Mouse (Mus musculus): Measurements from ENCODE around the gene Tbc1d9b. TPM values are rescaled to one million over a fixed set of nuclear protein-coding genes. Genes with fewer than 3 reads are reported as not detected.
A peak's percentile ranks its signal among the peaks of the same experiment; 100 is the strongest.
"Not testable (repeated sequence)": the region's sequence is repeated elsewhere in the genome, so short reads cannot be mapped to it uniquely, and the experiment has no call there.

Tbc1d9b gene
- polyA plus RNA-seq, 1 experiment from 2014 or later = 30.1 TPM

DNA sequence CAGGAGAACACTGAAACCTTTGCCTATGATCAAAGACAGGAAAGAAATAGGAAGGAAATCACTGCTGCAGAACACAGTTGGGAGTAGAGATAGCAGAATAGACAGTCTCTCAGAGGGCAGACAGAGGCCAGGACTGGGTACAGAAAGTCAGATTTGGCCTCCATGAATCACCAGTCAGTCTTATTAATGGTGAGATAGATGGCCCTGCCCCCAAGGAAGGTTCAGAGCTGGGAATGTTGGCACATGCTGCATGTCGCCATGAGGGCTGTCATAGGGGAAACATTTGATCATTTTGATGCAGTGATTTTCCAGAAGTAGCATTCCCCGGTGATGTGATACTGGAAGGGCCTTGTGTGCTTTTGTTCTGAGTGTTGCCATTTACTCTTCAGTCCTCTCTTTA is 31.5 kb upstream of the Tbc1d9b start:
- no peaks in the 10 kb centered on the region for H3K9me3 ChIP-seq (ENCODE audit: control insufficient read depth, low read length)
- H3K27ac ChIP-seq (ENCODE audit: low read depth, low read length) = no peak overlapping the region
- H3K27me3 ChIP-seq (replicated peaks; ENCODE audit: control insufficient read depth, insufficient read depth, low read length) = no peaks in the 10 kb centered on the region
- 85% methylated on average over 2 of the region's 2 CpGs for WGBS
- no peak overlapping the region for H3K4me3 ChIP-seq (ENCODE audit: low read depth, low read length)
- H3K4me2 ChIP-seq = no peak overlapping the region
- H3K4me1 ChIP-seq (replicated peaks; ENCODE audit: control insufficient read depth, insufficient read depth, low read length) = 0 out of 2 replicates have a peak, but pooled peaks cover 3% of the 10 kb centered on the region
- no peak overlapping the region for H3K9ac ChIP-seq (ENCODE audit: low read depth, low read length)
- peaks cover 3% of the 10 kb centered on the region; the same call in 1 of the 2 replicates for H3K36me3 ChIP-seq (ENCODE audit: control insufficient read depth, insufficient read depth, low read length)
- DNase-seq (ENCODE audit: low spot score) (no peak), ATAC-seq (replicated peaks; ENCODE audit: low FRiP score) (no peak)

GRCm38 (mm10) chr11:50100548-50101307 is 30.5 kb upstream of the Tbc1d9b start:
- H3K9me3 ChIP-seq (ENCODE audit: control insufficient read depth, low read length) = no peaks in the 10 kb centered on the region
- no peak overlapping the region for H3K27ac ChIP-seq (ENCODE audit: low read depth, low read length)
- no peaks in the 10 kb centered on the region for H3K27me3 ChIP-seq (replicated peaks; ENCODE audit: control insufficient read depth, insufficient read depth, low read length)
- 0 out of 2 replicates have a peak, but pooled peaks cover 3% of the 10 kb centered on the region for H3K4me1 ChIP-seq (replicated peaks; ENCODE audit: control insufficient read depth, insufficient read depth, low read length)
- WGBS = 86% methylated on average over 2 of the region's 2 CpGs
- DNase-seq (ENCODE audit: low spot score) (no peak), ATAC-seq (replicated peaks; ENCODE audit: low FRiP score) (no peak)
- no peak overlapping the region for H3K9ac ChIP-seq (ENCODE audit: low read depth, low read length)
- H3K4me3 ChIP-seq (ENCODE audit: low read depth, low read length) = no peak overlapping the region
- peaks cover 3% of the 10 kb centered on the region; the same call in 1 of the 2 replicates for H3K36me3 ChIP-seq (ENCODE audit: control insufficient read depth, insufficient read depth, low read length)
- H3K4me2 ChIP-seq = no peak overlapping the region

- 76% methylated on average over 4 of the region's 4 CpGs for WGBS
- H3K36me3 ChIP-seq (ENCODE audit: control insufficient read depth, insufficient read depth, low read length); H3K27me3 ChIP-seq (replicated peaks; ENCODE audit: control insufficient read depth, insufficient read depth, low read length); DNase-seq (ENCODE audit: low spot score); H3K4me2 ChIP-seq; H3K4me3 ChIP-seq (ENCODE audit: low read depth, low read length); H3K9me3 ChIP-seq (ENCODE audit: control insufficient read depth, low read length); H3K4me1 ChIP-seq (replicated peaks; ENCODE audit: control insufficient read depth, insufficient read depth, low read length); H3K27ac ChIP-seq (ENCODE audit: low read depth, low read length); H3K9ac ChIP-seq (ENCODE audit: low read depth, low read length); ATAC-seq (replicated peaks; ENCODE audit: low FRiP score): not testable (repeated sequence)
Measured at GRCm38 (mm10) chr11:50101962-50102361, 29.2 kb upstream of the Tbc1d9b start.

GRCm38 (mm10) chr11:50104016-50104415 is 27.2 kb upstream of the Tbc1d9b start:
- 78% methylated on average over 6 of the region's 6 CpGs for WGBS
- no peak overlapping the region for H3K4me2 ChIP-seq
- DNase-seq (ENCODE audit: low spot score) (no peak), ATAC-seq (replicated peaks; ENCODE audit: low FRiP score) (no peak)
- no peaks in the 10 kb centered on the region for H3K27me3 ChIP-seq (replicated peaks; ENCODE audit: control insufficient read depth, insufficient read depth, low read length)
- no peak overlapping the region for H3K9ac ChIP-seq (ENCODE audit: low read depth, low read length)
- no peak overlapping the region for H3K4me3 ChIP-seq (ENCODE audit: low read depth, low read length)
- H3K4me1 ChIP-seq (replicated peaks; ENCODE audit: control insufficient read depth, insufficient read depth, low read length) = peaks cover 8% of the 10 kb centered on the region; the same call in 1 of the 2 replicates
- H3K9me3 ChIP-seq (ENCODE audit: control insufficient read depth, low read length) = no peaks in the 10 kb centered on the region
- H3K27ac ChIP-seq (ENCODE audit: low read depth, low read length) = no peak overlapping the region
- 0 out of 2 replicates have a peak, but pooled peaks cover 3% of the 10 kb centered on the region for H3K36me3 ChIP-seq (ENCODE audit: control insufficient read depth, insufficient read depth, low read length)

GRCm38 (mm10) chr11:50105237-50105636 is 26.0 kb upstream of the Tbc1d9b start:
- DNase-seq (ENCODE audit: low spot score) (no peak), ATAC-seq (replicated peaks; ENCODE audit: low FRiP score) (no peak)
- H3K9me3 ChIP-seq (ENCODE audit: control insufficient read depth, low read length) = no peaks in the 10 kb centered on the region
- no peak overlapping the region for H3K9ac ChIP-seq (ENCODE audit: low read depth, low read length)
- H3K27me3 ChIP-seq (replicated peaks; ENCODE audit: control insufficient read depth, insufficient read depth, low read length) = no peaks in the 10 kb centered on the region
- no peaks in the 10 kb centered on the region for H3K36me3 ChIP-seq (ENCODE audit: control insufficient read depth, insufficient read depth, low read length)
- H3K4me1 ChIP-seq (replicated peaks; ENCODE audit: control insufficient read depth, insufficient read depth, low read length) = peaks cover 8% of the 10 kb centered on the region; the same call in 1 of the 2 replicates
- H3K27ac ChIP-seq (ENCODE audit: low read depth, low read length) = no peak overlapping the region
- 77% methylated on average over 5 of the region's 5 CpGs for WGBS
- H3K4me3 ChIP-seq (ENCODE audit: low read depth, low read length) = no peak overlapping the region
- no peak overlapping the region for H3K4me2 ChIP-seq

- Histone ChIP-seq H3K9me3 (ENCODE audit: control insufficient read depth, low read length) (no peaks in the 10 kb centered on the region), H3K4me2 (no peak overlapping the region), H3K36me3 (ENCODE audit: control insufficient read depth, insufficient read depth, low read length) (no peaks in the 10 kb centered on the region), H3K4me1 (replicated peaks; ENCODE audit: control insufficient read depth, insufficient read depth, low read length) (peaks cover 8% of the 10 kb centered on the region; the same call in 1 of the 2 replicates), H3K27ac (ENCODE audit: low read depth, low read length) (no peak overlapping the region), H3K4me3 (ENCODE audit: low read depth, low read length) (no peak overlapping the region), H3K27me3 (replicated peaks; ENCODE audit: control insufficient read depth, insufficient read depth, low read length) (no peaks in the 10 kb centered on the region), H3K9ac (ENCODE audit: low read depth, low read length) (no peak overlapping the region)
- no peak for DNase-seq (ENCODE audit: low spot score)
- ATAC-seq (replicated peaks; ENCODE audit: low FRiP score) = no peak
- 63% methylated on average over 7 of the region's 7 CpGs for WGBS
Measured at GRCm38 (mm10) chr11:50106024-50106423, 25.2 kb upstream of the Tbc1d9b start.

DNA sequence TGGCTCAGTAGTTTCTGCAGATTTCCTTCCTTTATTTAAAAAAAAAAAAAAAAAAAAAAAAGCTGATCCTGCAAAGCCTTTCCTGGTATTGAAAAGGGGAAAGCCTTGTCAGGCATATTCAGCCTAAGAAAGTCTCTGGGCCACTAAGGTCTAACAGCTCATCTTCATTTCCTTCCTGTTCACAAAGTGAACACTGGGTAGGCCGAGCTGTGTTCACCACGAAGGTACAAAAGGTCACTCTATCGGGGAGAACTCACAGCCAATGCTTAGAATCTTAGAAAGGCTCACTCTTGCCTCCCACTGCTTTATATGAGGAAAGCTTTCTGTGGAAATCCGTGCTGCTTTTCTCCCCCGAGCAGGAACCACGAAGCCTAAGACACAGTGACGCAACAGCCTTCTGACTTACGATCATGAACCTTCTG is 22.4 kb upstream of the Tbc1d9b start:
- Histone ChIP-seq H3K27ac (ENCODE audit: low read depth, low read length) (peak overlapping the region; percentile 77; the same call in 1 of the 2 replicates), H3K9ac (ENCODE audit: low read depth, low read length) (no peak overlapping the region), H3K9me3 (ENCODE audit: control insufficient read depth, low read length) (no peaks in the 10 kb centered on the region), H3K36me3 (ENCODE audit: control insufficient read depth, insufficient read depth, low read length) (no peaks in the 10 kb centered on the region), H3K4me3 (ENCODE audit: low read depth, low read length) (no peak overlapping the region), H3K4me2 (no peak overlapping the region), H3K4me1 (replicated peaks; ENCODE audit: control insufficient read depth, insufficient read depth, low read length) (peaks cover 8% of the 10 kb centered on the region; the same call in 1 of the 2 replicates), H3K27me3 (replicated peaks; ENCODE audit: control insufficient read depth, insufficient read depth, low read length) (no peaks in the 10 kb centered on the region)
- DNase-seq (ENCODE audit: low spot score) = no peak
- ATAC-seq (replicated peaks; ENCODE audit: low FRiP score) = no peak; the same call in 1 of the 2 replicates
- WGBS = 49% methylated on average over 8 of the region's 8 CpGs

GRCm38 (mm10) chr11:50114329-50114728 is 16.9 kb upstream of the Tbc1d9b start:
- Histone ChIP-seq H3K9ac (ENCODE audit: low read depth, low read length) (no peak overlapping the region), H3K27me3 (replicated peaks; ENCODE audit: control insufficient read depth, insufficient read depth, low read length) (no peaks in the 10 kb centered on the region), H3K9me3 (ENCODE audit: control insufficient read depth, low read length) (no peaks in the 10 kb centered on the region), H3K4me1 (replicated peaks; ENCODE audit: control insufficient read depth, insufficient read depth, low read length) (no peaks in the 10 kb centered on the region), H3K4me2 (no peak overlapping the region), H3K4me3 (ENCODE audit: low read depth, low read length) (no peak overlapping the region), H3K27ac (ENCODE audit: low read depth, low read length) (no peak overlapping the region), H3K36me3 (ENCODE audit: control insufficient read depth, insufficient read depth, low read length) (no peaks in the 10 kb centered on the region)
- ATAC-seq (replicated peaks; ENCODE audit: low FRiP score) (peak; percentile 68; the same call in 1 of the 2 replicates), DNase-seq (ENCODE audit: low spot score) (peak; percentile 64)
- 11% methylated on average over 5 of the region's 5 CpGs for WGBS

GRCm38 (mm10) chr11:50122631-50123081 is 8.5 kb upstream of the Tbc1d9b start:
- Histone ChIP-seq H3K4me3 (ENCODE audit: low read depth, low read length) (no peak overlapping the region), H3K4me1 (replicated peaks; ENCODE audit: control insufficient read depth, insufficient read depth, low read length) (0 out of 2 replicates have a peak, but pooled peaks cover 2% of the 10 kb centered on the region), H3K27ac (ENCODE audit: low read depth, low read length) (no peak overlapping the region), H3K36me3 (ENCODE audit: control insufficient read depth, insufficient read depth, low read length) (no peaks in the 10 kb centered on the region), H3K27me3 (replicated peaks; ENCODE audit: control insufficient read depth, insufficient read depth, low read length) (no peaks in the 10 kb centered on the region), H3K9ac (ENCODE audit: low read depth, low read length) (no peak overlapping the region), H3K4me2 (no peak overlapping the region), H3K9me3 (ENCODE audit: control insufficient read depth, low read length) (no peaks in the 10 kb centered on the region)
- ATAC-seq (replicated peaks; ENCODE audit: low FRiP score) (no peak), DNase-seq (ENCODE audit: low spot score) (no peak)
- WGBS = 88% methylated on average over 8 of the region's 8 CpGs

Data from liver, embryonic 11.5 days (tissue).